Mouse (Mus musculus) ES-E14 (cell line): ENCODE results near the gene Agtrap.

Experiments used
- CHD2 ChIP-seq: IDR thresholded peaks from 2 replicates; pipeline ENCODE4 v1.6.1; 2014; ENCODE audit warnings: mild to moderate bottlenecking, low read depth, low read length, inconsistent platforms
- HCFC1 ChIP-seq: IDR thresholded peaks from 2 replicates; pipeline ENCODE4 v1.6.1; 2012; ENCODE audit warnings: low read length, inconsistent platforms, borderline replicate concordance; ENCODE audit not compliant: insufficient read depth

- no peak for TF ChIP-seq HCFC1
- TF ChIP-seq CHD2 = no peak
These were observed 58.5 kb downstream of the Agtrap start for GRCm38 (mm10) chr4:148029297-148029696.
